Mouse (Mus musculus): ENCODE results near the gene Inca1. TPM values are rescaled to one million over a fixed set of nuclear protein-coding genes. Genes with fewer than 3 reads are reported as not detected.

Inca1 gene
- total and polyA plus RNA-seq, 3 experiments: 1.7 to 3.8 (median 3.4) TPM

- no peak for TF ChIP-seq NELFE (IDR thresholded peaks at IDR 0.05; ENCODE audit: low read depth, low read length)
- TF ChIP-seq JUND (conservative IDR thresholded peaks at IDR 0.05; ENCODE audit: low read depth, low read length): no peak
- no peak for TF ChIP-seq BHLHE40 (IDR thresholded peaks at IDR 0.05; ENCODE audit: low read depth, low read length)
- TF ChIP-seq ELF1 (IDR thresholded peaks at IDR 0.05; ENCODE audit: low read depth, low read length): no peak
- no peak for TF ChIP-seq CHD1 (IDR thresholded peaks at IDR 0.05; ENCODE audit: low read depth, low read length)
These were observed 17.9 kb downstream of the Inca1 start (continued) for GRCm38 (mm10) chr11:70681897-70682581.

- TF ChIP-seq RAD21 (IDR thresholded peaks at IDR 0.05; ENCODE audit: low read depth, low read length) (no peak), HCFC1 (IDR thresholded peaks at IDR 0.05; ENCODE audit: low read depth, low read length) (no peak), TCF12 (IDR thresholded peaks at IDR 0.05; ENCODE audit: low read depth, low read length) (no peak), UBTF (IDR thresholded peaks at IDR 0.05; ENCODE audit: low read depth, low read length) (no peak), USF2 (conservative IDR thresholded peaks at IDR 0.05; ENCODE audit: low read depth, low read length) (no peak), POLR2AphosphoS2 (IDR thresholded peaks at IDR 0.05; ENCODE audit: low read depth, low read length) (no peak), TBP (conservative IDR thresholded peaks at IDR 0.05; ENCODE audit: low read depth, low read length) (no peak), MAZ (IDR thresholded peaks at IDR 0.05; ENCODE audit: low read depth, low read length) (no peak), BHLHE40 (IDR thresholded peaks at IDR 0.05; ENCODE audit: low read depth, low read length) (no peak), MAFK (IDR thresholded peaks at IDR 0.05; ENCODE audit: insufficient replicate concordance, low read length) (no peak), JUN (IDR thresholded peaks at IDR 0.05; ENCODE audit: insufficient read depth, low read depth, low read length) (no peak), JUND (conservative IDR thresholded peaks at IDR 0.05; ENCODE audit: low read depth, low read length) (no peak), NRF1 (IDR thresholded peaks at IDR 0.05; ENCODE audit: low read depth, low read length) (no peak)
- H3K27ac ChIP-seq (ENCODE audit: insufficient read depth, low read depth): no peak overlapping the region
- no peak overlapping the region for H3K4me3 ChIP-seq (replicated peaks in 1 of 3; ENCODE audit: low read depth in 2 of 3, low read length in 2 of 3, poor library complexity in 1 of 3)
- no peaks in the 10 kb centered on the region for H3K9me3 ChIP-seq (replicated peaks; ENCODE audit: low read length)
- dilution Hi-C loops (cut with MboI; ENCODE audit: extremely low pct_ligation_motif_present, extremely low pct_unique_long_range_greater_than_20kb, low sequenced_read_pairs): no loop called here
- peaks cover 52 to 93% of the 10 kb centered on the region in 2 experiments for H3K36me3 ChIP-seq (replicated peaks in 1 of 2; ENCODE audit: control insufficient read depth in 1 of 2, insufficient read depth in 1 of 2, low read length in 1 of 2)
- no peaks in the 10 kb centered on the region for H3K79me2 ChIP-seq (replicated peaks; ENCODE audit: control insufficient read depth, extremely low read depth, insufficient read depth, poor library complexity, severe bottlenecking)
- H3K4me1 ChIP-seq (ENCODE audit: control insufficient read depth in 1 of 2, insufficient read depth in 2 of 2): peaks cover 0 to 73% of the 10 kb centered on the region in 2 experiments
- no peaks in the 10 kb centered on the region for H3K27me3 ChIP-seq (replicated peaks)
- H3K9ac ChIP-seq (ENCODE audit: insufficient read depth, low read depth): no peak overlapping the region
- no peak for DNase-seq (ENCODE audit: extremely low read depth)
- in situ Hi-C loops (cut with MboI; ENCODE audit: low pct_ligation_motif_present, low pct_unique_long_range_greater_than_20kb, low sequenced_read_pairs): no loop called here
- H3K4me2 ChIP-seq (ENCODE audit: insufficient read depth, low read depth, poor library complexity, severe bottlenecking): no peak overlapping the region
These were observed 18.8 kb downstream of the Inca1 start for GRCm38 (mm10) chr11:70681170-70681569.

GRCm38 (mm10) chr11:70679894-70680293 is 20.1 kb downstream of the Inca1 start:
- Histone ChIP-seq H3K9ac (ENCODE audit: insufficient read depth, low read depth) (no peak overlapping the region), H3K27ac (ENCODE audit: insufficient read depth, low read depth) (no peak overlapping the region), H3K9me3 (replicated peaks; ENCODE audit: low read length) (no peaks in the 10 kb centered on the region), H3K27me3 (replicated peaks) (no peaks in the 10 kb centered on the region), H3K4me2 (ENCODE audit: insufficient read depth, low read depth, poor library complexity, severe bottlenecking) (no peak overlapping the region), H3K4me3 (replicated peaks in 1 of 3; ENCODE audit: low read depth in 2 of 3, low read length in 2 of 3, poor library complexity in 1 of 3) (no peak overlapping the region), H3K36me3 (replicated peaks in 1 of 2; ENCODE audit: control insufficient read depth in 1 of 2, insufficient read depth in 1 of 2, low read length in 1 of 2) (peaks cover 64 to 93% of the 10 kb centered on the region in 2 experiments), H3K4me1 (ENCODE audit: control insufficient read depth in 1 of 2, insufficient read depth in 2 of 2) (peaks cover 0 to 60% of the 10 kb centered on the region in 2 experiments), H3K79me2 (replicated peaks; ENCODE audit: control insufficient read depth, extremely low read depth, insufficient read depth, poor library complexity, severe bottlenecking) (no peaks in the 10 kb centered on the region)
- dilution Hi-C loops (cut with MboI; ENCODE audit: extremely low pct_ligation_motif_present, extremely low pct_unique_long_range_greater_than_20kb, low sequenced_read_pairs): no loop called here
- TF ChIP-seq EP300 (IDR thresholded peaks at IDR 0.05; ENCODE audit: low read length): no peak
- TF ChIP-seq RCOR1 (conservative IDR thresholded peaks at IDR 0.05; ENCODE audit: low read depth, low read length): no peak
- TF ChIP-seq JUND (conservative IDR thresholded peaks at IDR 0.05; ENCODE audit: low read depth, low read length): no peak
- TF ChIP-seq TCF12 (IDR thresholded peaks at IDR 0.05; ENCODE audit: low read depth, low read length): no peak
- no peak for TF ChIP-seq BHLHE40 (IDR thresholded peaks at IDR 0.05; ENCODE audit: low read depth, low read length)
- peak; percentile 34; the same call in 1 of the 2 replicates for TF ChIP-seq ZNF384 (IDR thresholded peaks at IDR 0.05; ENCODE audit: low read depth, low read length)
- in situ Hi-C loops (cut with MboI; ENCODE audit: low pct_ligation_motif_present, low pct_unique_long_range_greater_than_20kb, low sequenced_read_pairs): no loop called here
- DNase-seq (ENCODE audit: extremely low read depth): peak; percentile 76
